Mouse (Mus musculus): ENCODE data around the gene Armc3. TPM values are rescaled to one million over a fixed set of nuclear protein-coding genes. Genes with fewer than 3 reads are reported as not detected.

Gene Armc3
- polyA plus RNA-seq (2021; fragmentation: Nextera tagmentation): 0.48 and 0.51 TPM in 2 replicates
- long read RNA-seq, experiment 1, partial matches to known transcripts: 2 of 5 reads
- long read RNA-seq, experiment 1, other reads (novel, unspliced or antisense): 3 of 5 reads
- long read RNA-seq, experiment 2, partial matches to known transcripts: 1 of 1 reads
- long read RNA-seq, experiment 2, other reads (novel, unspliced or antisense): 0 of 1 reads

GRCm38 (mm10) chr2:19198452-19199365 is at the start of gene Armc3:
Gene Armc3, plus strand, starts transcription at chr2:19199302.

Other genes with a start within 250 kb of the Armc3 start
- 20.1 and 24.8 TPM in 2 replicates for gene Pip4k2a, start 201.2 kb upstream of the Armc3 start, polyA plus RNA-seq (2021; fragmentation: Nextera tagmentation)
- gene 4930426L09Rik, start 201.0 kb upstream of the Armc3 start, polyA plus RNA-seq (2021; fragmentation: Nextera tagmentation): 0.32 and 0.97 TPM in 2 replicates
- gene Msrb2, start 172.1 kb downstream of the Armc3 start, polyA plus RNA-seq (2021; fragmentation: Nextera tagmentation): 49.7 and 56.2 TPM in 2 replicates
- not detected in 2 replicates for gene Ptf1a, start 246.4 kb downstream of the Armc3 start, polyA plus RNA-seq (2021; fragmentation: Nextera tagmentation)

All from left cerebral cortex, adult 6 months (tissue).